Mouse (Mus musculus) midbrain, embryonic 13.5 days (tissue): ENCODE measurements around the gene Limch1. TPM values are rescaled to one million over a fixed set of nuclear protein-coding genes. Genes with fewer than 3 reads are reported as not detected.
A peak's percentile ranks its signal among the peaks of the same experiment; 100 is the strongest.

Source experiments
- ATAC-seq: fragments of 200-750 bp; cut with Nextera tagmentation; 2 replicates; pipeline ENCODE4 v1.8.0; 2017; ENCODE audit warnings: mild to moderate bottlenecking, moderate TSS enrichment, moderate library complexity
- H3K27ac ChIP-seq: fragments of 300-500 bp; sonication (generic); 2 replicates; pipeline ENCODE4 v1.5.1; 2015; ENCODE audit warnings: inconsistent platforms, mild to moderate bottlenecking, moderate library complexity
- H3K27me3 ChIP-seq: fragments of 300-500 bp; sonication (generic); 2 replicates; pipeline ENCODE4 v1.6.1; 2015; ENCODE audit warnings: mild to moderate bottlenecking, inconsistent platforms
- H3K36me3 ChIP-seq: fragments of 300-500 bp; sonication (generic); 2 replicates; pipeline ENCODE4 v1.6.1; 2015; ENCODE audit warnings: mild to moderate bottlenecking, inconsistent platforms
- H3K4me1 ChIP-seq: fragments of 300-500 bp; sonication (generic); replicated peaks from 2 replicates; pipeline ENCODE4 v1.6.1; 2015; ENCODE audit warnings: inconsistent platforms
- H3K4me2 ChIP-seq: fragments of 300-500 bp; sonication (generic); replicated peaks from 2 replicates; pipeline ENCODE4 v1.6.1; 2015; ENCODE audit warnings: moderate library complexity, mild to moderate bottlenecking, inconsistent platforms
- H3K4me3 ChIP-seq: fragments of 300-500 bp; sonication (generic); replicated peaks from 2 replicates; pipeline ENCODE4 v1.5.1; 2015; ENCODE audit warnings: mild to moderate bottlenecking, inconsistent platforms
- H3K9ac ChIP-seq: fragments of 300-500 bp; sonication (generic); replicated peaks from 2 replicates; pipeline ENCODE4 v1.6.1; 2015; ENCODE audit warnings: mild to moderate bottlenecking, inconsistent platforms
- H3K9me3 ChIP-seq: fragments of 300-500 bp; sonication (generic); 2 replicates; pipeline ENCODE4 v1.6.1; 2016; ENCODE audit warnings: mild to moderate bottlenecking, inconsistent platforms
- WGBS: fragments of 180-500 bp; shearing (Covaris S2); methylation state at CpG from one replicate; pipeline ENCODE4 v1.1.7; 2015; 5-methylcytosine and 5-hydroxymethylcytosine counted together
- polyA plus RNA-seq: library from polyadenylated mRNA; unstranded; fragments of >200 nt; fragmentation: Nextera tagmentation; extraction: Ambion mirVana; gene quantifications from 2 replicates; pipeline ENCODE4 v1.2.1, GENCODE M21; 2015

The Limch1 gene
- polyA plus RNA-seq, 1 experiment from 2014 or later = 41.9 TPM

- WGBS = 2% methylated on average over 23 of the region's 23 CpGs
Observed at GRCm38 (mm10) chr5:67098051-67098732, 352.6 kb downstream of the Limch1 start.

DNA sequence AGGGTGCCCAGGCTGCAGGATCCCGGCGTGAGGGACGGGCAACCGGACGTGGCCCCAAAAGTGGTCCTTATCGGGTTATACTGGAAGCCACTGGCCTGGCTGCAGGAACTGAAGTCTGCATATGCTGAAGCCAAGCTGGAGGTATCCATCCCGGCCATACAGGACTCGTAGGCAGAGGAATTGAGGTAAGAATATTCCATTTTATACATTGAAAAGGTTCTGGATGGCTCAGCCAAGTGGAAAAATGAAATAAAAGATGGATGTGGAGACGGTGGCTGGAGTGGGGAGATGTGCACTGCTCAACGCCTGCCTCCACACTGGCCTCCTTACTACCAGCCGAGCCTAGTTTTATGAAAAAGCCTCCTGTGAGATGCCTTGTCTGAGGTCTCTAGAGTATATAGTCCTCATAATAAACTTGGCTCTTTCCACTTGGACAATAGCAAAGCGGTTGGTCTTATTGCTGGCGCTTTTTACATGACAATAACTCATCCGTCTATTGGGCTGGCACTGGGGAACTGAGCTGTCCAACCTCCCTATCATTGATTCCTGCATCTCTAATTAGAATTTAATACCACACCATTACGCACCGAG lies 353.2 kb downstream of the Limch1 start, which contains the start of gene Phox2b:
Gene Phox2b, minus strand, starts transcription at position 569 of the 591 bp plus-strand sequence.
- Histone ChIP-seq H3K9me3 (no peaks in the 10 kb centered on the region), H3K4me2 (no peak within 1 kb of the TSS), H3K9ac (no peak within 1 kb of the TSS), H3K27ac (no peak within 1 kb of the TSS), H3K36me3 (no peaks in the 10 kb centered on the region), H3K27me3 (peaks cover 98% of the 10 kb centered on the region), H3K4me1 (peaks cover 9% of the 10 kb centered on the region), H3K4me3 (no peak within 1 kb of the TSS)
- ATAC-seq = no peak
- under 1% methylated on average over 16 of the region's 16 CpGs for WGBS

More at GRCm38 (mm10) chr5:67098051-67098732, 352.6 kb downstream of the Limch1 start:
- no peak overlapping the region for H3K9ac ChIP-seq
- no peaks in the 10 kb centered on the region for H3K9me3 ChIP-seq
- peaks cover 98% of the 10 kb centered on the region for H3K27me3 ChIP-seq
- no peak for ATAC-seq
- no peak overlapping the region for H3K27ac ChIP-seq
- peaks cover 9% of the 10 kb centered on the region for H3K4me1 ChIP-seq
- no peaks in the 10 kb centered on the region for H3K36me3 ChIP-seq
- no peak overlapping the region for H3K4me3 ChIP-seq
- H3K4me2 ChIP-seq = no peak overlapping the region

- Histone ChIP-seq H3K4me3 (no peak overlapping the region), H3K27me3 (peaks cover 99% of the 10 kb centered on the region), H3K27ac (no peak overlapping the region), H3K36me3 (no peaks in the 10 kb centered on the region), H3K9me3 (no peaks in the 10 kb centered on the region), H3K4me2 (no peak overlapping the region), H3K4me1 (peaks cover 9% of the 10 kb centered on the region), H3K9ac (no peak overlapping the region)
- ATAC-seq = no peak
- under 1% methylated on average over 32 of the region's 32 CpGs for WGBS
Observed at GRCm38 (mm10) chr5:67099393-67100271, 354.0 kb downstream of the Limch1 start.

GRCm38 (mm10) chr5:67100564-67101394 lies 355.2 kb downstream of the Limch1 start:
- H3K27me3 ChIP-seq = peaks cover 98% of the 10 kb centered on the region
- no peak overlapping the region for H3K27ac ChIP-seq
- H3K4me3 ChIP-seq = no peak overlapping the region
- no peak overlapping the region for H3K4me2 ChIP-seq
- under 1% methylated on average over 34 of the region's 34 CpGs for WGBS
- H3K4me1 ChIP-seq = peaks cover 9% of the 10 kb centered on the region
- no peak for ATAC-seq
- no peaks in the 10 kb centered on the region for H3K9me3 ChIP-seq
- H3K9ac ChIP-seq = no peak overlapping the region
- no peaks in the 10 kb centered on the region for H3K36me3 ChIP-seq

- ATAC-seq = peak; percentile 61; the same call in 1 of the 2 replicates
- peaks cover 3% of the 10 kb centered on the region for H3K4me1 ChIP-seq
- no peaks in the 10 kb centered on the region for H3K9me3 ChIP-seq
- H3K4me2 ChIP-seq = no peak overlapping the region
- H3K27ac ChIP-seq = no peak overlapping the region
- peaks cover 98% of the 10 kb centered on the region for H3K27me3 ChIP-seq
- no peak overlapping the region for H3K9ac ChIP-seq
- WGBS = under 1% methylated on average over 9 of the region's 9 CpGs
- no peaks in the 10 kb centered on the region for H3K36me3 ChIP-seq
- H3K4me3 ChIP-seq = no peak overlapping the region
Observed at GRCm38 (mm10) chr5:67101395-67101760, 355.8 kb downstream of the Limch1 start.

- no peak overlapping the region for H3K9ac ChIP-seq
- H3K27ac ChIP-seq = no peak overlapping the region
- peaks cover 99% of the 10 kb centered on the region for H3K27me3 ChIP-seq
- H3K4me2 ChIP-seq = no peak overlapping the region
- H3K36me3 ChIP-seq = no peaks in the 10 kb centered on the region
- 1% methylated on average over 28 of the region's 28 CpGs for WGBS
- ATAC-seq = peak; percentile 74
- no peak overlapping the region for H3K4me3 ChIP-seq
- H3K9me3 ChIP-seq = no peaks in the 10 kb centered on the region
- H3K4me1 ChIP-seq = 0 out of 2 replicates have a peak, but pooled peaks cover 2% of the 10 kb centered on the region
Observed at GRCm38 (mm10) chr5:67101793-67102600, 356.4 kb downstream of the Limch1 start.

DNA sequence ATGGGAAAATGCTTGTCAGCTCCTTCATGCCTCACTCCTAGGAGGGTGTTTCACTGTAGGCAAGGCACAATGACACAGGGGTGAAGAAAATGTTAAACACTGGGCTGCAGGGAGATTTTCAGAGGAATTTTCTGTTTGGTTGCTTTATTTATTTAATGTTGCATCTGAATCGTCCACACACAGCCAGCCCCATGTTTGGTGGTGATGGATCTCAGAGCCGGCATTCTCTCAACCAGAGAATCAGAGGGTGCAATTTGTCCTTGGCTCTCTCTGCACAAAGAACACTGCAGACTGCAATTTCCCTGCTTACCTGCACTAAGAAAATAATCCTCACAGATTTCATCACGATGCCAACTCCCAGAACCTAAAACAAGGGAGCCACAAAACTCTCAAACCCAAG lies 357.4 kb downstream of the Limch1 start:
- Histone ChIP-seq H3K9me3 (no peaks in the 10 kb centered on the region), H3K36me3 (no peaks in the 10 kb centered on the region), H3K9ac (no peak overlapping the region), H3K4me1 (0 out of 2 replicates have a peak, but pooled peaks cover 2% of the 10 kb centered on the region), H3K27ac (no peak overlapping the region), H3K4me3 (no peak overlapping the region), H3K4me2 (no peak overlapping the region), H3K27me3 (peaks cover 94% of the 10 kb centered on the region)
- WGBS = 5% methylated on average over 3 of the region's 3 CpGs
- no peak for ATAC-seq

- Histone ChIP-seq H3K9me3 (no peaks in the 10 kb centered on the region), H3K4me1 (0 out of 2 replicates have a peak, but pooled peaks cover 2% of the 10 kb centered on the region), H3K27ac (no peak overlapping the region), H3K4me2 (no peak overlapping the region), H3K27me3 (peaks cover 65% of the 10 kb centered on the region), H3K36me3 (no peaks in the 10 kb centered on the region), H3K9ac (no peak overlapping the region), H3K4me3 (no peak overlapping the region)
- 87% methylated on average over 2 of the region's 2 CpGs for WGBS
- no peak for ATAC-seq
Observed at GRCm38 (mm10) chr5:67106261-67106660, 360.6 kb downstream of the Limch1 start.
